Mouse (Mus musculus): Measurements from ENCODE around the gene Chia1.

GRCm38 (mm10) chr3:106131690-106132089, 18.7 kb downstream of the Chia1 start:
- TF ChIP-seq GATA1 (IDR thresholded peaks at IDR 0.05; ENCODE audit: borderline replicate concordance, low read length) (no peak), FLI1 (IDR thresholded peaks at IDR 0.05; ENCODE audit: low read length) (no peak)
